In genomic region chr4:150396339-150396738, GRCm38 (mm10) we compare ENCODE assay signal across 9 mouse cellular contexts.
DNase-seq lines count a peak whose midpoint lies in the region; ATAC-seq and TF ChIP-seq lines count a peak whose summit lies in the region.
"Had no signal": no experiment of that assay in that cellular context is flagged by ENCODE, and none has a peak within 500 bp of the region (broad histone marks: within the 10 kb centered on the region; RNA-seq: fewer than 3 reads in every experiment).

No protein-coding gene starts in this region.

- TF ChIP-seq POLR2A in small intestine, adult 2 months (IDR thresholded peaks at IDR 0.05; ENCODE audit: low read depth, low read length) = no peak

- DNase-seq in liver, embryonic 11.5 days (ENCODE audit: low spot score) = no peak
- no peak for DNase-seq in liver
- DNase-seq in kidney, postnatal 25 days = peak; percentile 66 to 70
- no peak for DNase-seq in layer of hippocampus, adult 11-12 months (ENCODE audit: low spot score)
- DNase-seq in cerebellum, postnatal 10 days = no peak
- no peak for DNase-seq in T-cell, adult 2 months (ENCODE audit: low spot score)
- DNase-seq: cerebellum, postnatal 14 days had no signal

- H3K9me3 ChIP-seq in liver, embryonic 11.5 days (ENCODE audit: control insufficient read depth, low read length) = no peaks in the 10 kb centered on the region
- no peaks in the 10 kb centered on the region for H3K9me3 ChIP-seq in heart, embryonic 16.5 days (replicated peaks; ENCODE audit: control insufficient read depth, low read length)

- peaks cover 48% of the 10 kb centered on the region for H3K4me1 ChIP-seq in liver, embryonic 11.5 days (replicated peaks; ENCODE audit: control insufficient read depth, insufficient read depth, low read length)
- H3K4me1 ChIP-seq in heart, embryonic 16.5 days (ENCODE audit: control insufficient read depth, insufficient read depth, low read length) = peaks cover 55% of the 10 kb centered on the region
- peaks cover 27% of the 10 kb centered on the region for H3K4me1 ChIP-seq in small intestine, adult 2 months (ENCODE audit: control insufficient read depth, insufficient read depth, insufficient read length, low read length)

- H3K36me3 ChIP-seq in liver, embryonic 11.5 days (ENCODE audit: control insufficient read depth, insufficient read depth, low read length) = no peaks in the 10 kb centered on the region
- no peaks in the 10 kb centered on the region for H3K36me3 ChIP-seq in heart, embryonic 16.5 days (ENCODE audit: control insufficient read depth, insufficient read depth)
- H3K36me3 ChIP-seq in small intestine, adult 2 months (ENCODE audit: control insufficient read depth, insufficient read depth, low read length) = no peaks in the 10 kb centered on the region

- TF ChIP-seq CTCF in small intestine, adult 2 months (IDR thresholded peaks at IDR 0.05; ENCODE audit: extremely low read depth, insufficient read length, insufficient replicate concordance, low read depth, low read length) = no peak

- no peak for ATAC-seq in liver, embryonic 11.5 days (replicated peaks; ENCODE audit: low FRiP score)
- peak; percentile 24; the same call in 1 of the 2 replicates for ATAC-seq in heart, embryonic 16.5 days (replicated peaks; ENCODE audit: extremely low read depth, insufficient read depth, low FRiP score)

- H3K9ac ChIP-seq in liver, embryonic 11.5 days (ENCODE audit: low read depth, low read length) = no peak overlapping the region
- peak overlapping the region; percentile 8; the same call in 1 of the 2 replicates for H3K9ac ChIP-seq in heart, embryonic 16.5 days (ENCODE audit: low read length)

- 0 out of 2 replicates have a peak overlapping the region, but pooled peaks have one; percentile 23 for H3K4me2 ChIP-seq in liver, embryonic 11.5 days
- peak overlapping the region; percentile 40 for H3K4me2 ChIP-seq in heart, embryonic 16.5 days (ENCODE audit: low read depth, low read length)

- H3K27me3 ChIP-seq in liver, embryonic 11.5 days (replicated peaks; ENCODE audit: control insufficient read depth, insufficient read depth, low read length) = no peaks in the 10 kb centered on the region
- no peaks in the 10 kb centered on the region for H3K27me3 ChIP-seq in heart, embryonic 16.5 days (ENCODE audit: control insufficient read depth, insufficient read depth, low read length)
- no peaks in the 10 kb centered on the region for H3K27me3 ChIP-seq in small intestine, adult 2 months (ENCODE audit: control insufficient read depth, insufficient read depth, low read length)

- H3K4me3 ChIP-seq in liver, embryonic 11.5 days (ENCODE audit: low read depth, low read length) = no peak overlapping the region
- no peak overlapping the region for H3K4me3 ChIP-seq in heart, embryonic 16.5 days (ENCODE audit: low read length)
- H3K4me3 ChIP-seq in small intestine, adult 2 months (ENCODE audit: low read depth, low read length) = no peak overlapping the region

- H3K27ac ChIP-seq in liver, embryonic 11.5 days (ENCODE audit: low read depth, low read length) = no peak overlapping the region
- peak overlapping the region; percentile 81 for H3K27ac ChIP-seq in heart, embryonic 16.5 days (ENCODE audit: low read length)
- peak overlapping the region; percentile 90 for H3K27ac ChIP-seq in small intestine, adult 2 months (ENCODE audit: insufficient read depth, low read depth, low read length)

Comparison
In these comparisons a context has a peak if more than half of its experiments do, and no peak if none do; other contexts are left out.
1. DNase-seq: peak in kidney, postnatal 25 days (2 of 2); none in liver, embryonic 11.5 days (single experiment), liver (single experiment), layer of hippocampus, adult 11-12 months (single experiment), cerebellum, postnatal 10 days (0 of 2) and T-cell, adult 2 months (single experiment).